Mouse (Mus musculus) stomach, postnatal 0 days (tissue): Measurements from ENCODE around the gene Tmem88. TPM values are rescaled to one million over a fixed set of nuclear protein-coding genes. Genes with fewer than 3 reads are reported as not detected.

Experiments
- ATAC-seq: fragments of 200-750 bp; cut with Nextera tagmentation; 2 replicates; pipeline ENCODE4 v1.8.0; 2017; ENCODE audit not compliant: low FRiP score, low TSS enrichment
- DNase-seq: peaks from one replicate; pipeline ENCODE4 v3.0.0-alpha.2; 2016; ENCODE audit warnings: low spot score
- H3K27ac ChIP-seq: fragments of 300-500 bp; sonication (generic); replicated peaks from 2 replicates; pipeline ENCODE4 v1.5.1; 2014; ENCODE audit warnings: mild to moderate bottlenecking, control low read depth
- H3K27me3 ChIP-seq: fragments of 300-500 bp; sonication (generic); 2 replicates; pipeline ENCODE4 v1.6.1; 2014; ENCODE audit warnings: low read length; ENCODE audit not compliant: control insufficient read depth, insufficient read depth
- H3K36me3 ChIP-seq: fragments of 300-500 bp; sonication (generic); 2 replicates; pipeline ENCODE4 v1.6.1; 2014; ENCODE audit warnings: low read length, mixed read lengths; ENCODE audit not compliant: control insufficient read depth, insufficient read depth
- H3K4me1 ChIP-seq: fragments of 300-500 bp; sonication (generic); replicated peaks from 2 replicates; pipeline ENCODE4 v1.6.1; 2014; ENCODE audit warnings: antibody characterized with exemption; ENCODE audit not compliant: control insufficient read depth, insufficient read depth
- H3K4me2 ChIP-seq: fragments of 300-500 bp; sonication (generic); replicated peaks from 2 replicates; pipeline ENCODE4 v1.6.1; 2014; ENCODE audit warnings: low read depth, mild to moderate bottlenecking, control low read depth, moderate library complexity
- H3K4me3 ChIP-seq: fragments of 300-500 bp; sonication (generic); 2 replicates; pipeline ENCODE4 v1.5.1; 2014; ENCODE audit warnings: low read depth, low read length, control low read depth
- H3K9ac ChIP-seq: fragments of 300-500 bp; sonication (generic); 2 replicates; pipeline ENCODE4 v1.6.1; 2014; ENCODE audit warnings: mild to moderate bottlenecking, low read length, control low read depth, mixed read lengths
- H3K9me3 ChIP-seq: fragments of 300-500 bp; sonication (generic); 2 replicates; pipeline ENCODE4 v1.6.1; 2016; ENCODE audit warnings: low read length; ENCODE audit not compliant: control insufficient read depth
- CTCF ChIP-seq: IDR thresholded peaks from 2 replicates; pipeline ENCODE4 v1.5.1; 2016; ENCODE audit warnings: antibody characterized with exemption, low read depth, mild to moderate bottlenecking, moderate library complexity
- EP300 ChIP-seq: optimal IDR thresholded peaks from 2 replicates; pipeline ENCODE3; 2016; ENCODE audit warnings: antibody characterized with exemption
- WGBS: fragments of 180-500 bp; shearing (Covaris S2); extraction: QIAGEN DNeasy Blood & Tissue Kit; methylation state at CpG from one replicate; pipeline ENCODE4 v1.1.7; 2014; 5-methylcytosine and 5-hydroxymethylcytosine counted together
- polyA plus RNA-seq: library from polyadenylated mRNA; unstranded; fragments of >200 nt; fragmentation: Nextera tagmentation; extraction: Ambion mirVana; gene quantifications from 2 replicates; pipeline ENCODE4 v1.2.1, GENCODE M21; 2015

Tmem88 gene
- polyA plus RNA-seq, 1 experiment from 2014 or later: 17.8 TPM

DNA sequence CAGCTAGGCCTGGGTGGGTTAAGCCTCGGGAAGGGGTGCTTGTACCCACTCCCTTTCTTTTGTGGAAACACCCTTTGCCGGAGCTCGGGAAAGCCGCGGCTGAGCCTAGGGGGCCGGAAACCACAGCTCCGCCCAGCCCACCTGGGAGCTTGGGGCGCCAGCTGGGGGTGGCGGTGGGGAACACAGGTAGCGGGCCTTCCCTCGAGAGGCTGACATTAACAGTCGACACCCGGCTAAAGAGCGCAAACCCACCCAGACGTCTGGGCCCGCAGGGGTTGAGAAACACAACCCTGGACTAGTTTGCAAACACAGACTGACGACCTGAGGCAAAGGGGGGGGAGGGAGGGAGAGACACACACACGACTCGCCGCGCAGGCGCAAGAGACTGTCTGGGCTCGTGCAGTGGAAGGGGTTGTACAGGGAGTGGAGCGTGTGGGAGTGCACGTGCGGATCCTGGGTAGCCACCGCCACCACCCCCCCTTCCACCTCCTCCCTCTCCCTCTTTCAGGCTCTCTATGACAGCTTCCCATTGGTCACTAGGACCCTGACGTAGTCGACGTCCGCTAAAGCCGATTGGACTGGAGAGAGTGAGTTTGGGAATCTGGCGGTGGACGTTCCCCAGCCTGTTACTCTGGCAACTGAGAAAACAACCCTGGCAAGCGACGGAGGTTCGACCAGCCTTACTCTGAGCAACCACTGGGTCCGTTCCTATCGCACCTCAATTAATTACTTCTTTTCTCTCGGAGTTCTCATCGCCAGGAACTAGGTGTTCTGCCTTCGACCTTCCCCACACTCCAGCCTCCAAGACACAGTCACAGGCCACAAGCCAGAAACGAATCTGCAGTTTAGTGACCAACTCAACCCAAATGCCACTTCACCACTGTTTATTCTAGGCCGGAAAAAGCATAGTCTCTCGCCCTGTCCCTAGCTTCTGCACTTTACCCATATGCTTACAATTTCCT, 20.7 kb upstream of the Tmem88 start:
- Histone ChIP-seq H3K4me2 (peak overlapping the region; percentile 97), H3K27me3 (no peaks in the 10 kb centered on the region), H3K27ac (peak overlapping the region; percentile 98), H3K4me3 (peak overlapping the region; percentile 59), H3K9me3 (no peaks in the 10 kb centered on the region), H3K36me3 (no peaks in the 10 kb centered on the region), H3K4me1 (peaks cover 9% of the 10 kb centered on the region), H3K9ac (peak overlapping the region; percentile 78)
- under 1% methylated on average over 45 of the region's 45 CpGs for WGBS
- ATAC-seq (peak; percentile 89), DNase-seq (peak; percentile 98)
- TF ChIP-seq EP300 (no peak), CTCF (no peak)

DNA sequence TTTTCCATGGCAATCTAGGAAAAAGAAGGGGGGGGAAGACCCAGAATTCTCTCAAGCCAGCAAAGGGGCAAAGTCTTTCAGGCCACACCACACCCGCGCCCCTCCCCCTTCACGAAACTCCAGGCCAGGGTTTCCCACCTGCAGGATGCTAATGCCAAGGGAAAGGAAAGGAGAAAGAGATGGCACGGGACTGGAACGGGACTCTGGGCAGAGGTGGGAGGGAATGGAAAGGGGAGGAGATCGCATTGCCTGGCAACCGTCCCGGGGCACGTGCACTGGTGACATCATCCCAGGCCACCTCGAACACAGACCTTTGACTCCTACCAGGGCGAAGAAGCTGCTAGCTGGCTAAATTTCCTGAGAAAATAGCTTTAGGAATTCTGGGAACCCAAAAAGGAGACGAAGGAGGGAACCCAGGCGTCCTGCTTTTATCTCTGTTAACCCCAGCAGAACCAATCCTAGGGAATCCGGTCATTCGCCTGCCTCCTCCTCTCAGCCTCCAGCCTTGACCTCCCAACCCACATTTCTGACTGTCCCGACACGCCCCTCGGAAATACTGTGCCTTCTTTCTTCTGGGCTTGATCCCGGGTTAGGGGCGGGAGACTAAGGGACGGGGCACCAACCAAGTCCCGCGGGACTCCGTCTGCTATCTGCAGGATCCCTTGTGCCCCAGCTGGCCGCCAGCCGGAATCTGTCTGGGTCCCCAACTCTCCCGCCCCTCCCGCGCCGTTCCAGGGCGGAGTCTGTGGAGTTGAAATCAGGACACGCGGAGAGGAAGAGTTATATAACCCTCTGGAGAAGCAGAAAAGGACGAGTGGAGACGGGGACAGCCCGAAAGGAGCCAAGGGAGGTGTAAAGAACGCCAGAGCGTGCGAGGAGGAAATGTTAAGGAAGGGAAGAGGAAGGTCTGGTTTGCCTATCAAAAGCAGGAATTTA, 19.7 kb upstream of the Tmem88 start:
- Histone ChIP-seq H3K4me3 (peak overlapping the region; percentile 59), H3K27ac (peak overlapping the region; percentile 98), H3K27me3 (no peaks in the 10 kb centered on the region), H3K9me3 (no peaks in the 10 kb centered on the region), H3K4me2 (peak overlapping the region; percentile 97), H3K9ac (peak overlapping the region; percentile 78), H3K4me1 (peaks cover 13% of the 10 kb centered on the region), H3K36me3 (no peaks in the 10 kb centered on the region)
- TF ChIP-seq EP300 (peak; percentile 71), CTCF (0 out of 2 replicates have a peak, but pooled peaks have one; percentile 13)
- ATAC-seq: peak; percentile 66
- DNase-seq: peak; percentile 97
- WGBS: under 1% methylated on average over 39 of the region's 39 CpGs

DNA sequence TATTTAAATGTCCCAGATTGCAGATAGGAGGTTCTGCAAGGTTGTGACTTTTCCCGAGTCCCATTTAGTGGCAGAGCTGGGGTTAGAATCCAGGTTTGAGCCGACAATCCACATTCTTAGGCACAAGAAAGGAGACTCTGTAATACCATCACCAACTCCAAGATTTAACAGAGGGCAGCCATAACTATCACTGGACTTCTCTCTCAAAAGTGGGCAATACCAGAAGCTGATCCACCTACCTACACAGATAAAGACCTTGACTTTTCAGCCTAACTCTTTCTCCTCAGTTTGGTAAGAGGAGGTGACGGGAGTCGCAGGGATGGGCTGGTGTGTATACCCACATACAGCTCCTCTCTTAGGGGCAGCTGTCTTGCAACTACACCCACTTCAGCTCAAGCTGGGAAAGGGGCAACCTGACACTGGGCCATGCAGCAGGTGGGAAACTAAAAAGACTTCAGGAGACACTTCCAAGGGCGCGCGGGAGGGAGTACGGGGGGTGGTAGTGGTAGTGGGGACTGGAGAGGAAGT, 19.0 kb upstream of the Tmem88 start:
- TF ChIP-seq CTCF: no peak
- no peak for TF ChIP-seq EP300
- peak overlapping the region; percentile 43 for H3K9ac ChIP-seq
- peak overlapping the region; percentile 98 for H3K27ac ChIP-seq
- WGBS: 8% methylated on average over 8 of the region's 8 CpGs
- no peak for DNase-seq
- peak overlapping the region; percentile 59 for H3K4me3 ChIP-seq
- H3K27me3 ChIP-seq: no peaks in the 10 kb centered on the region
- no peaks in the 10 kb centered on the region for H3K9me3 ChIP-seq
- ATAC-seq: no peak
- peak overlapping the region; percentile 97 for H3K4me2 ChIP-seq
- H3K36me3 ChIP-seq: no peaks in the 10 kb centered on the region
- peaks cover 18% of the 10 kb centered on the region for H3K4me1 ChIP-seq

DNA sequence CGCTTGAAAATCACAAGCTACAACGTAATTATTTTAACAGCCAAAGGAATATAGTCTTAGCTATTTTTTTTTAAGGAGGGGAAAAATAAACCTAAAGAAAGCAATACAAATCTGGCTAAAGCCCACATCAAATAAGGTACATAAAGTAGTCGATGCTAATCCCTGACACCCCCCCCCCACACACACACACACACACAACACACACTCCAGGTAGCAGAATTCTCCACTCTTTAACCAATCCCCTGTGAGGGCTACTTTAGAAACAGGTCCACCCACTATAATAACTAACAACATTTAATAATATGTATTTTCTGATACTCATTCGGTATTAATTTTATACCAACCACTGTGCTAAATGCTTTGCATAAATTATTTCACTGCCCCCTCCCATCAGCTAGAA, 18.5 kb upstream of the Tmem88 start:
- no peaks in the 10 kb centered on the region for H3K27me3 ChIP-seq
- peak overlapping the region; percentile 97 for H3K4me2 ChIP-seq
- peaks cover 2% of the 10 kb centered on the region; the same call in 1 of the 2 replicates for H3K36me3 ChIP-seq
- peaks cover 20% of the 10 kb centered on the region for H3K4me1 ChIP-seq
- no peak for TF ChIP-seq CTCF
- TF ChIP-seq EP300: no peak
- ATAC-seq (no peak), DNase-seq (no peak)
- WGBS: 5% methylated on average over 4 of the region's 4 CpGs
- no peak overlapping the region for H3K9ac ChIP-seq
- no peaks in the 10 kb centered on the region for H3K9me3 ChIP-seq
- peak overlapping the region; percentile 98 for H3K27ac ChIP-seq
- H3K4me3 ChIP-seq: peak overlapping the region; percentile 59

DNA sequence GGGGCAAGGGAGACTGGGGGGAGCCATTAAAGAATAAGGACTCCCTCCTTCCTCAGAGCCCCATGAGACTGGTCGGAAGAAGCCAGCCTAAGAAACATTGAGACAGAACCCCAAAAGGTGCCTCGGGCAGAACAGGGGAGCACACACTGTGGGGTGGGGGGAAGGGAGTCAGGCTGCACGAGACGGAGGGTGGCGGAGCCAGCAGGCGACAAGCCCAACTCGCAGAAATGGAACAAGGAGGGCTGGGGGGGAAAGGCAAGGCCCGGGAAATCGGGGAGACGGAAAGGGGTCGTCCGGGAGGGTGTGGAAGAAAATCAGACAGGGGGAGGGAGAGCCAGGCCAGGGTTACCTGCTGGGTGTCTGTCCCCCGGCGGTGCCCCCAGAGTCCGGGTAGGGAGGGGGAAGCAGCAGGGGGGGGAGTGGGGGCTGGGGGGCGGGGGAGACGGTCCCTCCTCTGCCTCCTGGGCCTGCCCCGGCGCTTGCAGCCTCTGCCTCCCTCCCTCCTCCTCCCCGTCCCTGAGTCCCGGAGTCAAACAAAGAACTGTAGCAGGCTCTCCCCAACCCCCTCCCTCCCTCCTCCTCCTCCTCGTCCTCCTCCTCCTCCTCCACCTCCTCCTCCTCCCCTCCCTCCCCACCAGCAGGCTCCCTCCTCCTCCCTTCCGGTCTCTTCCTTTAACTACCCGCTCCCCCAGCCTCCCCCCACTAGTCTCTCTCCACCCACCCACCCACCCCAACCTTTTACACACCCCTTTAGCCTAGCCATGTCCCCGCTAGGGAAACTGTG, 17.8 kb upstream of the Tmem88 start:
- Histone ChIP-seq H3K4me3 (peak overlapping the region; percentile 59), H3K27me3 (no peaks in the 10 kb centered on the region), H3K4me1 (peaks cover 20% of the 10 kb centered on the region), H3K27ac (peak overlapping the region; percentile 98), H3K9me3 (no peaks in the 10 kb centered on the region), H3K4me2 (peak overlapping the region; percentile 97), H3K9ac (peak overlapping the region; percentile 79), H3K36me3 (peaks cover 2% of the 10 kb centered on the region; the same call in 1 of the 2 replicates)
- no peak for TF ChIP-seq EP300
- TF ChIP-seq CTCF: no peak
- no peak for ATAC-seq
- under 1% methylated on average over 16 of the region's 25 CpGs for WGBS
- peak; percentile 80 for DNase-seq
